Mouse (Mus musculus) R1 (cell line): ENCODE results near the gene Pold1.

Experiments used
- DNase-seq: peaks from one replicate; pipeline ENCODE4 v3.0.0-alpha.2; 2018; ENCODE audit warnings: low read depth, low spot score

Gene Pold1

GRCm38 (mm10) chr7:44525126-44525832 is 23.4 kb downstream of the Pold1 start:
- peak; percentile 94 for DNase-seq

GRCm38 (mm10) chr7:44524502-44524901 is 24.1 kb downstream of the Pold1 start, which contains the start of gene Mybpc2:
Mybpc2 (minus strand) TSS chr7:44524656.
- peak; percentile 51 for DNase-seq

GRCm38 (mm10) chr7:44523056-44523455 is 25.6 kb downstream of the Pold1 start:
- no peak for DNase-seq

GRCm38 (mm10) chr7:44521710-44522109 is 26.9 kb downstream of the Pold1 start:
- DNase-seq, result peak; percentile 78

- no peak for DNase-seq
These were observed 27.7 kb downstream of the Pold1 start for GRCm38 (mm10) chr7:44520990-44521389.

- DNase-seq, result peak; percentile 85
These were observed 29.3 kb downstream of the Pold1 start for GRCm38 (mm10) chr7:44519240-44519913.

- no peak for DNase-seq
These were observed 41.2 kb downstream of the Pold1 start for GRCm38 (mm10) chr7:44507491-44507890.

GRCm38 (mm10) chr7:44501563-44502115 is 47.0 kb downstream of the Pold1 start:
- peak; percentile 79 for DNase-seq

- peak; percentile 34 for DNase-seq
These were observed 48.6 kb downstream of the Pold1 start for GRCm38 (mm10) chr7:44500046-44500445.

- no peak for DNase-seq
These were observed 49.7 kb downstream of the Pold1 start for GRCm38 (mm10) chr7:44498922-44499321.

GRCm38 (mm10) chr7:44497361-44498055 is 51.1 kb downstream of the Pold1 start:
- DNase-seq, result peak; percentile 48

GRCm38 (mm10) chr7:44496771-44497109 is 51.9 kb downstream of the Pold1 start:
- no peak for DNase-seq

GRCm38 (mm10) chr7:44495992-44496770 is 52.5 kb downstream of the Pold1 start, which contains the start of the genes Emc10 and Fam71e1:
Emc10 (minus strand) TSS chr7:44496529.
Fam71e1 (plus strand) TSS chr7:44496581.
- DNase-seq, result peak; percentile 100

- no peak for DNase-seq
These were observed 53.6 kb downstream of the Pold1 start for GRCm38 (mm10) chr7:44495086-44495485.

- no peak for DNase-seq
These were observed 54.0 kb downstream of the Pold1 start for GRCm38 (mm10) chr7:44494681-44495080.

GRCm38 (mm10) chr7:44492166-44492826 is 56.4 kb downstream of the Pold1 start:
- DNase-seq, result no peak

GRCm38 (mm10) chr7:44491391-44491790 is 57.3 kb downstream of the Pold1 start:
- DNase-seq, result no peak

GRCm38 (mm10) chr7:44490281-44490680 is 58.4 kb downstream of the Pold1 start:
- no peak for DNase-seq

- DNase-seq, result no peak
These were observed 60.1 kb downstream of the Pold1 start for GRCm38 (mm10) chr7:44488545-44488944.

- DNase-seq, result no peak
These were observed 60.7 kb downstream of the Pold1 start for GRCm38 (mm10) chr7:44487936-44488335.
